Mouse (Mus musculus) MN1 (cell line): ENCODE measurements around the gene Zswim5.

Experiments
- DNase-seq: peaks from one replicate; pipeline ENCODE4 v3.0.0-alpha.2; 2016; ENCODE audit warnings: low spot score

Gene Zswim5

GRCm38 (mm10) chr4:117005611-117006400 lies 128.6 kb downstream of the Zswim5 start:
- DNase-seq = no peak

- DNase-seq = no peak
Measured at GRCm38 (mm10) chr4:117007058-117007457, 129.9 kb downstream of the Zswim5 start.

- DNase-seq = no peak
Measured at GRCm38 (mm10) chr4:117010231-117010630, 133.1 kb downstream of the Zswim5 start.

GRCm38 (mm10) chr4:117013596-117013995 lies 136.4 kb downstream of the Zswim5 start:
- peak; percentile 49 for DNase-seq

GRCm38 (mm10) chr4:117014901-117015415 lies 137.8 kb downstream of the Zswim5 start:
- no peak for DNase-seq

- peak; percentile 31 for DNase-seq
Measured at GRCm38 (mm10) chr4:117017738-117018137, 140.6 kb downstream of the Zswim5 start.

GRCm38 (mm10) chr4:117018327-117018726 lies 141.2 kb downstream of the Zswim5 start:
- DNase-seq = no peak

- DNase-seq = peak; percentile 89
Measured at GRCm38 (mm10) chr4:117019206-117020134, 142.3 kb downstream of the Zswim5 start, which contains the start of gene Eif2b3. TSS of gene Eif2b3 (plus strand) at chr4:117019402.

GRCm38 (mm10) chr4:117023469-117023868 lies 146.3 kb downstream of the Zswim5 start:
- no peak for DNase-seq

- no peak for DNase-seq
Measured at GRCm38 (mm10) chr4:117031105-117031504, 153.9 kb downstream of the Zswim5 start.
